Mouse (Mus musculus): ENCODE data around the gene Dnaaf2.
"Not testable (repeated sequence)": the region's sequence is repeated elsewhere in the genome, so short reads cannot be mapped to it uniquely, and the experiment has no call there.

Gene Dnaaf2

DNA sequence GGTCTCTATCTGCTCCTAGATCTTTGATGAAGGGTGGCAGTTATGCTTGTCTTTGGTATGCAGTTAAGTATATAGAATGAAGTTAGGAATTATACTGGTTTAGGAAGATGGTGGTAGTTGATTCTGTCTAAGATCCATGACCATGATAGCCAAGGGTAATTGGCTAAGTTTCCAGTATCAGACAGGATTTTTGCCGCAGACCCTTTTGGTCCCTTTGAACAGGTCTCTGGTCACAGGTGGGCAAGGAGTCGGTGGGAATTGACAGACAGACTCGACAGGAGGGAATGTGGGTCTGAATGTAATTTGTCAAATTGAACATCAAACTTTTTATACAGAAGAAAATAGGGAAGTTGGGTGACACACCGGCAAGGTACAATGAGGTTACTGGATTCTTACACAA is 34.6 kb downstream of the Dnaaf2 start:
- DNase-seq: not testable (repeated sequence)

DNA sequence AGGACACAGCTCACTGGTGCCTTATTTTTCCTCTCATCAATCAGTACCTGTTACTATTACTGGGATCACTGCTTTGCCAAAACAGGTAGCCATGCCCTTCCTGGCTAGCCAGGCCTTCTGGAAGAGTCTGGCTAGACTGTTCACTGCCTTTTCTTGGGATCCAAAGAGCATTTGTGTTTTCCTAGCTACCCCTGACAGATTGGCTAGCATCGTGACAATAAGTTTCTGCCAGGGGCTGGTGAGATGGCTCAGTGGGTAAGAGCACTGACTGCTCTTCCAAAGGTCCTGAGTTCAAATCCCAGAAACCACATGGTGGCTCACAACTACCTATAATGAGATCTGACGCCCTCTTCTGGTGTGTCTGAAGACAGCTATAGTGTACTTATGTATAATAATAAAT is 37.6 kb downstream of the Dnaaf2 start:
- not testable (repeated sequence) for DNase-seq

DNA sequence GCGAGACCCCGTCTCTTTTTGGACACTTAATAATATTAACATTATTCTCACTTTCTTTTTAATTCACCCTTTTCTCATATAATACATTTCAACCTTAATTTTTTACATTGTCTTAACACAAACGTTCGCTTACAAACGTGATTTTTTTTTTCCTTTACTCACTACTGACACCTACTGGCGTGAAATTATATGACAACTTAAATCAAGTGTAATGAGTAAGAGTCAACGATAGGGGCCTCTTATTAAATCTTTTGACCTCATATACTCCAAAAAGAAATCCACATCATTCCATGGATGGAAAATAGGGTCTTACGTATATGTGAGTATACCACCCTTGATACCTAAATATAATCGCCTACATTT is 38.7 kb downstream of the Dnaaf2 start:
- DNase-seq: no peak

DNA sequence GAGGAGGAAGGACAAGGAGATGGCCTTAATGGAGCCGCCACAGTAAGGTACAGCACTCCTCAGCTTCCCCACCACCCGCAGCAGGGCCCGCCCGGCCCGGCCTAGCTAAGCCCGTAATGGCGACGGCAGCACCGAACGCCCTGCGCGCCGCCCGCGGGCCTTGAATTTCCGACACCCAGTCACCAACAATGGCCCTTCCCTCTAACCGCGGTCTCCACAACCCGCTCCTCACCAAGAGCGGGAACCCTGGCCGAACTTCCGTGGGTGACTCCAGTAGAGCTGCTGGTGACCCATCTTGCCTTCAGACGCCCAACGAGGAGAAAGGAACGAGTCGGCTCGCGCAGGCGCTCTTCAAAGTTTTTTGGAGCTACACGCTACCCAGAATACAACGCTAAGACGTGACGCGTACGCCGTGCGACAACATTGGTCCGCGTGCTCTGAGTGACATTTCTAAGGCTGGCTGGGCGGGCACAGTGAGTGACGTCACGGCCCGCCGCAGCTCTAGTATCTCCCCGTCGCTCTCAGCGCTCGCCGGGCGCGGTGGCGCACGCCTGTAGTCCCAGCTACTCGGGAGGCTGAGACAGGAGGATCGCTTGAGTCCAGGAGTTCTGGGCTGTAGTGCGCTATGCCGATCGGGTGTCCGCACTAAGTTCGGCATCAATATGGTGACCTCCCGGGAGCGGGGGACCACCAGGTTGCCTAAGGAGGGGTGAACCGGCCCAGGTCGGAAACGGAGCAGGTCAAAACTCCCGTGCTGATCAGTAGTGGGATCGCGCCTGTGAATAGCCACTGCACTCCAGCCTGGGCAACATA is 39.3 kb downstream of the Dnaaf2 start, which contains the start of gene Rps29:
Gene Rps29, minus strand, starts transcription at position 422 of the 813 bp plus-strand sequence.
- DNase-seq: peak; percentile 97

DNA sequence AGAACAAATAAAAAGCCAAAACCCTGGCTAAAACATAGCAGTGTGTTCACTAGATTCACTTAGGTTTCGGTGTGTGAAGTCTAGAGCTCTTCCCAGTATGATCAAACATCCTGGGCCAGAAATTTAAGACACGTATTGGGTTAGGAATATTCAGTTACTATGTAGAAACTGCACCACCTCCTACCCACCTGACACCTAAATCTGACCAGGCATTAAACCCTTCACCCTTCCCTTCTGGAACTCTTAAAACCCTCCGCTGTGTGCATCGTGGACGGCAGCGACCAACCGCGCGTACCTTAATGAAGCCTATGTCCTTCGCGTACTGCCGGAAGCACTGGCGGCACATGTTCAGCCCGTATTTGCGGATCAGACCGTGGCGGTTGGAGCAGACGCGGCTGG is 39.9 kb downstream of the Dnaaf2 start:
- no peak for DNase-seq

DNA sequence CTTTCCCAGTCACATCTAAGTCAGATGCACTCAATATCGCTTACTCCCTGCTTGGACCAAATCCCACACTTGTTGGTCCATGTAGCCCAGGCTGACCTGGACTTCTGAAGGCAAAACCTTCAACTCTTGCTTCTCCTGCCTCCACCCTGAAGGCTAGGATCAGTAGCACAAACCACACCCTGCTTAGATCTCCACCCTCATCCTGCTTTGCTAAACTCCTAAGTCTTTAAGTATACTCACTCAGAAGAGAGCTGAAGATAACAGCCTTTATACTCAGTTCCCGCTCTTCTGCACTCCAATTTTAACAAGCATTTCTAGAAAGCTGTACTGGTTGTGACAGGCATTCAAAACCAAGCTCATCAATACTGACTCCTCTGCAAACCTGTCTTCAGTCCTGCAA is 41.1 kb downstream of the Dnaaf2 start:
- DNase-seq: no peak

DNA sequence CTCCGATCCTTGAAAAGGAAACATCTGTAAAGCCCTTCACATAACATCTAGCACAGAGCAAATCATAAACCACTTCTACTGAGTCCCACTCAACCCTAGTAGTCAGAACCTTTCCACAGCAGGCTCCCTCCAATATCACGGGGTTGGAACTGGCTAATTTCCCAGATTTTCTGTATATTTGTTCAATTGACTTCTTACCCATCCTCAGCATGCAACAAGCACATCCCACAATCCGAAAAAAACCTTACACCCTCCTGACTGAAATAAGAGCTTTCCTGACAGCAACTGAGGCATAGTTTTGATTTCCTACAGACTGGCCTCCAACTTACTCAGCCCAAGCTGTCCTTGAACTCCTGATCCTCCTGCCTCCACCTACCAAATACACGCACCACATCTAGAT is 41.8 kb downstream of the Dnaaf2 start:
- no peak for DNase-seq

DNA sequence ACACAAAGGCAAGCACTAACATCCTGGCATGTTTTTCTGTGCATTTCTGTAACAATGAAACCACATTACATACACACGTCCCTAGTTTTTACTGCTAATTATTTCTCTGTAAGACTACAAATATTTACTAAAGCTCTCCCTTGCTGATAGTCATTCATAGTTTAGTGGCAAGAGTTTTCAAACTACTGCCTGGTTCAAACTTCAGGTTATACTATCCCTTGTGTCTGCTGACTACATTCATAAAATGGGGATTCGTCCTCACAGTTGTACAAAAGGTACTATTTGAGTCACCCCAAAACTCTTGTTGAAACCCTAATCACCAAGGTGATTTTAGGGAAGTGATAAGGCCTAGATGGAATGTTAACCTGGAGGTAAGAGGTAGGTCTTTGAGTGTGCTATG is 42.3 kb downstream of the Dnaaf2 start:
- DNase-seq: no peak

DNA sequence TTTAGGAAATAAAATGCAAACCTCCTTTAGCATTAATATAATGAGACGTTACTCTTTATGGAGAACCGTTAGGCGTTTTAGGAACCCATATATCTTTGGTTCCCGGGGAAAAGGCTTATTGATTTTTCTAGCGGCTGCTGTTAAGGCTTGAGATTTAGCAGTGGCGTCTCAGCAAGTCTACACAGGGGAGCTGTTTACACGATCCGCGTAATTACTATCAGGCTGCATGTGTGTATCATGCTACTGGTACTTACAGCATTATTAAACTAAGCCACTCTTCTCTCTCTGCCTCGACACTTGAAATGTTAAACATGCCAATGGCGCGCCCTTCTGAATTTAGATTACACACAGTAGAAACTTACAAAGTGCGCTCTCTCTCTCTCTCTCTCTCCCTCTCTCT is 48.2 kb downstream of the Dnaaf2 start:
- DNase-seq: no peak

DNA sequence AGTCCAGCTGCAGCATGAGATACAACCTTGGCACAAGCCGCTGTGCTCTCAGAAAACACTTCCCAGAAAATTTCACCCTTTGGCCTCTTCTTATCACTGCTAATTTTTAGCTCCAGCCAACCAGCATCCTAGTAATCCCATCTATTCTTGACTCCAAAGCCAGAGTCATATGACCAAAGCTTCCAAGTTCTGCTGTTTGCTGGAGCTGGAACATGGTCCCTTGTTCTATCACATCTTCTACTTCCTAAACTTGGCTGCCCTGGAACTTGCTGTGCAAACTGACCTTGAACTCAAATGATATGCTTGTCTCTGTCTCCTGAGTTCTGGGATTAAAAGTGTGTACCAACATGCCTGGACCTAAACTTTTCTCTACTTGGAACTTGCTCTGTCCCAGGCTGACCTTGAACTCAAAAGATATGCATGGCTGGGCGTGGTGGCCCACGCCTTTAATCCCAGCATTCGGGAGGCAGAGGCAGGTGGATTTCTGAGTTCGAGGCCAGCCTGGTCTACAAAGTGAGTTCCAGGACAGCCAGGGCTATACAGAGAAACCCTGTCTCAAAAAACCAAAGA is 51.0 kb downstream of the Dnaaf2 start:
- DNase-seq: no peak

DNA sequence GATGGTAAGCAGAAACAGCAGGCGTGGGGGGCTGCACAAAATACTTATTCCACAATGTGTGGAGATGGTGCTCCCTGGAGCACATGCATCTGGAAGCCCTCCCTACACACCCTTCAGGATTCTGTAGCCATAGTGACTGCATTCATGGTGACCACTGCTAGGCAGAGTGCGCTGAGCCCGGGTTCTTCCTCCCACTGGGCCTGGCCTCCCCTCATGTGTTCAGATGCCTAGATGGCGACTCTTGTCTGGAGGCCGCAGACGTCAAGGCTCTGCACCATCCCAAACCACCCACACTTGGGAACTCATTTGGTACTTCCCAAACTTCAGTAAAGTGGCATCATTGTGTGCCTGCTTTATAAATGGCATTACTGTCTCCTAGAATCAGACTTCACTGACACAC is 54.8 kb downstream of the Dnaaf2 start:
- no peak for DNase-seq

DNA sequence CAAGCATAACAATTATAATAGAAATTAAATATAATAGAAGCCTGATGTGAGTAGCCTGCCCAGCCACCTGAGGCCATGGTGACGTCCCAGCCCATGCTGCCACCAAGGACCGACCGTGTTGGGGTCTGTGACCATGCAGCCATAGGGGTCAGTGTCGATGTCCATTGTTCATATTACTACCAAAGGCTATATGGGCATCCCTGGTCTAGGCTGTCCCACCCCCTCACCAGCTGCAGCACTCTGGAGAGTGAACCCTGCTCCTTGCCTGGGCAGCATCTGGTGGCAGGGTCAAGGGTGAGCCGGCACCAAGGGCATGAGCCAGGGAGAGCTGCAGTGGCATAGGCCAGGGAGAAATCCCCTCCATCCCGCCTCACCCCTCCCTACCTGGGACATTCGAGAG is 58.4 kb downstream of the Dnaaf2 start:
- no peak for DNase-seq

DNA sequence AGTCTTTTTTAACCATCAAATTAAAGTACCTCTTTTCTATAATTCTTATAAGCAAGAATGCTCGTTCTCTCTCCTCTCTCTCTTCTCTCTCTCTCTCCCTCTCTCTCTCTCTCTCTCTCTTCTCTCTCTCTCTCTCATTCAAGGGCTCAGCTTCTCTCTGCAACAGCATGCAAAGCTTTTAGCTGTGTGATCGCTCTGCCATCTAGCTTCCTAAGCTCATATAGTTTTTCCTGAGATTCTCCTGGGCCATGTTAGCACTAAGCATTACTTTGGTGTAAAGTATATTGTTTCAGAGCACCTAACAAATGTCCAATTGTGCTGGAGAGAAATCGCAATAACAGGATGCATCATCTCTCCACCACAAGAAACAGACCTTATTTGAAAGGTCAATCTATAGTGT is 59.0 kb downstream of the Dnaaf2 start:
- DNase-seq: no peak
